Mouse (Mus musculus): ENCODE measurements around the gene Nt5c3b.
A peak's percentile ranks its signal among the peaks of the same experiment; 100 is the strongest.

Nt5c3b gene

GRCm38 (mm10) chr11:100379311-100379710 lies 62.3 kb downstream of the Nt5c3b start:
- no peak for DNase-seq (ENCODE audit: low read depth, low spot score)

GRCm38 (mm10) chr11:100378446-100378845 lies 63.2 kb downstream of the Nt5c3b start:
- DNase-seq (ENCODE audit: low read depth, low spot score): no peak

GRCm38 (mm10) chr11:100377989-100378388 lies 63.6 kb downstream of the Nt5c3b start:
- DNase-seq (ENCODE audit: low read depth, low spot score): no peak

GRCm38 (mm10) chr11:100376746-100377389 lies 64.7 kb downstream of the Nt5c3b start:
- DNase-seq (ENCODE audit: low read depth, low spot score): peak; percentile 93

GRCm38 (mm10) chr11:100376005-100376404 lies 65.6 kb downstream of the Nt5c3b start:
- peak; percentile 100 for DNase-seq (ENCODE audit: low read depth, low spot score)

- peak; percentile 67 for DNase-seq (ENCODE audit: low read depth, low spot score)
Observed at GRCm38 (mm10) chr11:100375127-100375526, 66.5 kb downstream of the Nt5c3b start.

All from R1 (cell line).